Mouse (Mus musculus): ENCODE measurements around the gene Dnmbp. TPM values are rescaled to one million over a fixed set of nuclear protein-coding genes. Genes with fewer than 3 reads are reported as not detected.
"Not testable (repeated sequence)": the region's sequence is repeated elsewhere in the genome, so short reads cannot be mapped to it uniquely, and the experiment has no call there.

The Dnmbp gene
- polyA plus RNA-seq, 1 experiment, result 53.4 TPM

- peaks cover 15% of the 10 kb centered on the region for H3K4me1 ChIP-seq (ENCODE audit: control insufficient read depth, insufficient read depth, insufficient read length, low read length)
- peak; percentile 51; the same call in 1 of the 2 replicates for TF ChIP-seq CTCF (IDR thresholded peaks at IDR 0.05; ENCODE audit: extremely low read depth, insufficient read length, insufficient replicate concordance, low read depth, low read length)
- no peak for TF ChIP-seq POLR2A (IDR thresholded peaks at IDR 0.05; ENCODE audit: low read depth, low read length)
- 92% methylated on average over 2 of the region's 2 CpGs for WGBS
- no peaks in the 10 kb centered on the region for H3K36me3 ChIP-seq (ENCODE audit: control insufficient read depth, insufficient read depth, low read length)
- no peak overlapping the region for H3K4me3 ChIP-seq (ENCODE audit: low read depth, low read length)
- H3K27ac ChIP-seq (ENCODE audit: insufficient read depth, low read depth, low read length), result no peak overlapping the region
- H3K27me3 ChIP-seq (ENCODE audit: control insufficient read depth, insufficient read depth, low read length), result no peaks in the 10 kb centered on the region
Observed at GRCm38 (mm10) chr19:43961185-43961584, 21.2 kb upstream of the Dnmbp start.

- Histone ChIP-seq H3K27ac (ENCODE audit: insufficient read depth, low read depth, low read length) (no peak overlapping the region), H3K36me3 (ENCODE audit: control insufficient read depth, insufficient read depth, low read length) (no peaks in the 10 kb centered on the region), H3K4me1 (ENCODE audit: control insufficient read depth, insufficient read depth, insufficient read length, low read length) (peaks cover 15% of the 10 kb centered on the region), H3K4me3 (ENCODE audit: low read depth, low read length) (no peak overlapping the region), H3K27me3 (ENCODE audit: control insufficient read depth, insufficient read depth, low read length) (no peaks in the 10 kb centered on the region)
- TF ChIP-seq POLR2A (IDR thresholded peaks at IDR 0.05; ENCODE audit: low read depth, low read length) (no peak), CTCF (IDR thresholded peaks at IDR 0.05; ENCODE audit: extremely low read depth, insufficient read length, insufficient replicate concordance, low read depth, low read length) (no peak)
- 90% methylated on average over 11 of the region's 11 CpGs for WGBS
Observed at GRCm38 (mm10) chr19:43960014-43960413, 20.0 kb upstream of the Dnmbp start.

GRCm38 (mm10) chr19:43959162-43959561 is 19.2 kb upstream of the Dnmbp start:
- Histone ChIP-seq H3K27ac (ENCODE audit: insufficient read depth, low read depth, low read length) (no peak overlapping the region), H3K4me1 (ENCODE audit: control insufficient read depth, insufficient read depth, insufficient read length, low read length) (peaks cover 17% of the 10 kb centered on the region), H3K27me3 (ENCODE audit: control insufficient read depth, insufficient read depth, low read length) (no peaks in the 10 kb centered on the region), H3K4me3 (ENCODE audit: low read depth, low read length) (no peak overlapping the region), H3K36me3 (ENCODE audit: control insufficient read depth, insufficient read depth, low read length) (no peaks in the 10 kb centered on the region)
- TF ChIP-seq POLR2A (IDR thresholded peaks at IDR 0.05; ENCODE audit: low read depth, low read length) (no peak), CTCF (IDR thresholded peaks at IDR 0.05; ENCODE audit: extremely low read depth, insufficient read length, insufficient replicate concordance, low read depth, low read length) (peak; percentile 95)
- WGBS, result 16% methylated on average over 2 of the region's 2 CpGs

- H3K4me1 ChIP-seq (ENCODE audit: control insufficient read depth, insufficient read depth, insufficient read length, low read length), result peaks cover 17% of the 10 kb centered on the region
- H3K27me3 ChIP-seq (ENCODE audit: control insufficient read depth, insufficient read depth, low read length), result no peaks in the 10 kb centered on the region
- H3K36me3 ChIP-seq (ENCODE audit: control insufficient read depth, insufficient read depth, low read length), result no peaks in the 10 kb centered on the region
- no peak overlapping the region for H3K4me3 ChIP-seq (ENCODE audit: low read depth, low read length)
- WGBS, result 86% methylated on average over 4 of the region's 4 CpGs
- peak overlapping the region; percentile 92 for H3K27ac ChIP-seq (ENCODE audit: insufficient read depth, low read depth, low read length)
- TF ChIP-seq CTCF (IDR thresholded peaks at IDR 0.05; ENCODE audit: extremely low read depth, insufficient read length, insufficient replicate concordance, low read depth, low read length), result no peak
Observed at GRCm38 (mm10) chr19:43957881-43958280, 17.9 kb upstream of the Dnmbp start.

GRCm38 (mm10) chr19:43957402-43957801 is 17.4 kb upstream of the Dnmbp start:
- Histone ChIP-seq H3K27ac (ENCODE audit: insufficient read depth, low read depth, low read length) (peak overlapping the region; percentile 92), H3K4me3 (ENCODE audit: low read depth, low read length) (no peak overlapping the region), H3K4me1 (ENCODE audit: control insufficient read depth, insufficient read depth, insufficient read length, low read length) (peaks cover 17% of the 10 kb centered on the region), H3K27me3 (ENCODE audit: control insufficient read depth, insufficient read depth, low read length) (no peaks in the 10 kb centered on the region), H3K36me3 (ENCODE audit: control insufficient read depth, insufficient read depth, low read length) (no peaks in the 10 kb centered on the region)
- TF ChIP-seq CTCF (IDR thresholded peaks at IDR 0.05; ENCODE audit: extremely low read depth, insufficient read length, insufficient replicate concordance, low read depth, low read length), result no peak
- no peak for TF ChIP-seq POLR2A (IDR thresholded peaks at IDR 0.05; ENCODE audit: low read depth, low read length)
- 17% methylated on average over 4 of the region's 4 CpGs for WGBS

GRCm38 (mm10) chr19:43955266-43955665 is 15.3 kb upstream of the Dnmbp start:
- H3K4me3 ChIP-seq (ENCODE audit: low read depth, low read length), result no peak overlapping the region
- H3K27me3 ChIP-seq (ENCODE audit: control insufficient read depth, insufficient read depth, low read length), result no peaks in the 10 kb centered on the region
- WGBS, result 73% methylated on average over 5 of the region's 5 CpGs
- H3K27ac ChIP-seq (ENCODE audit: insufficient read depth, low read depth, low read length), result no peak overlapping the region
- no peak for TF ChIP-seq CTCF (IDR thresholded peaks at IDR 0.05; ENCODE audit: extremely low read depth, insufficient read length, insufficient replicate concordance, low read depth, low read length)
- no peak for TF ChIP-seq POLR2A (IDR thresholded peaks at IDR 0.05; ENCODE audit: low read depth, low read length)
- H3K36me3 ChIP-seq (ENCODE audit: control insufficient read depth, insufficient read depth, low read length), result no peaks in the 10 kb centered on the region
- H3K4me1 ChIP-seq (ENCODE audit: control insufficient read depth, insufficient read depth, insufficient read length, low read length), result peaks cover 17% of the 10 kb centered on the region

GRCm38 (mm10) chr19:43954864-43955263 is 14.9 kb upstream of the Dnmbp start:
- TF ChIP-seq POLR2A (IDR thresholded peaks at IDR 0.05; ENCODE audit: low read depth, low read length) (no peak), CTCF (IDR thresholded peaks at IDR 0.05; ENCODE audit: extremely low read depth, insufficient read length, insufficient replicate concordance, low read depth, low read length) (no peak)
- Histone ChIP-seq H3K27ac (ENCODE audit: insufficient read depth, low read depth, low read length) (no peak overlapping the region), H3K27me3 (ENCODE audit: control insufficient read depth, insufficient read depth, low read length) (no peaks in the 10 kb centered on the region), H3K4me3 (ENCODE audit: low read depth, low read length) (no peak overlapping the region), H3K4me1 (ENCODE audit: control insufficient read depth, insufficient read depth, insufficient read length, low read length) (peaks cover 17% of the 10 kb centered on the region), H3K36me3 (ENCODE audit: control insufficient read depth, insufficient read depth, low read length) (no peaks in the 10 kb centered on the region)
- WGBS, result 84% methylated on average over 4 of the region's 4 CpGs

GRCm38 (mm10) chr19:43952936-43953335 is 12.9 kb upstream of the Dnmbp start:
- whole genome bisulfite sequencing, result 83% methylated on average over 8 of the region's 8 CpGs
- not testable (repeated sequence) for H3K27ac ChIP-seq (ENCODE audit: insufficient read depth, low read depth, low read length); H3K4me3 ChIP-seq (ENCODE audit: low read depth, low read length); H3K27me3 ChIP-seq (ENCODE audit: control insufficient read depth, insufficient read depth, low read length); H3K36me3 ChIP-seq (ENCODE audit: control insufficient read depth, insufficient read depth, low read length)
- peaks cover 15% of the 10 kb centered on the region for H3K4me1 ChIP-seq (ENCODE audit: control insufficient read depth, insufficient read depth, insufficient read length, low read length)

Data from small intestine, adult 2 months (tissue).